Mouse (Mus musculus): ENCODE results near the gene Asna1.

DNA sequence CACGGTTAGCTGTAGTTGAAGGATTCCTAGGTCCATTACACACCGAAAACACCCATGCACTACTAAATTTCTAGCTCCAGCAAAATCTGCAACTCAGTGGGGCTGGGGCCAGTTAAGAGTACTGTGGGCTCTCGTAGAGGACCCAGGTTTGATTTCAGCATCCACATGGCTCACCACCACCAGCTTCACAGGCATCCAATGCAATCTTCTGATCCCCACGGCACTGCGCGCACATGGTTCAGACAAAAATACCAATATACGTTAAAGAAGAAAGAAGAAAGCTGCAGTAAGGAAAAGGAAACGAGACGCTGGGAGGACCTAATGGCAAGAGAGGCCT, 11.3 kb upstream of the Asna1 start:
- TF ChIP-seq CTCF (IDR thresholded peaks at IDR 0.05; ENCODE audit: low read depth) (no peak), EP300 (IDR thresholded peaks at IDR 0.05; ENCODE audit: low read depth) (no peak)

All from liver, postnatal 0 days (tissue).